8 mouse cellular contexts compared by ENCODE assay signal in the genomic region with DNA sequence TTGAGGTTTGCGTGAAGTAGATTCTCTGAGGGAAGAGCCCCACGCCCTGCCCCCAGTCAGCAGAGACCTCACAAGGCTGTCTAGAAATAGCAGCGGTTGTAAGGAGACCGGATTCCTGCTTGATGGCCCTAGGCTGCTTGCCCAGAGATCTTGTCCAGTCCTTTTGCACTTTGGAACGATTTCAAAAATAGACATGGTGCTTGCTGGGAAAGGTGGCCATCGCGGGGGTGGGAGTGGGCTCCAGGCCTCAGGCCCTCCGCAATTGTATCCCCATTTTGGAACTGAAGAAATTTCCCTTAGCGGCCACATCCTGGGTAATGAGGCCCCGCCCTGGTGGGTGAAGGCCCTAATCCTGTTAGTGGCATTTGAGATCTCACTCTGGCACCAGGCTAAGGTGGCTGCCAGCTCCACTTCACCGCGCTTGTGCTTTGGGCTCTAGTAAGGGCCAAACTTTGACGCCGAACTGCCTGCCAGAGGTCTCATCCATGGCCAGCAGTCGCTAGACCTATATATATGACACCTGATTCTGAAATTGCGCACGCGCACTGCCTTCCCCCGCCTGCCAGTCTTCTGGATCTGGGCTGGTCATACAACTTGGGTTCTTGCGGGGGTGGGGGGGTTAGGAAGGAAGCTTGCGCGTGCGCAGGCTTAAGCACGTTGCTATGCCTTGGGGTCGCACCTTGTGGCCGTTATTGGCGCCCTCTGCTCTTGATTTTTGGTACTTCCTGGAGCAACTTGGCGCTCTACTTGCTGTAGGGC. TPM values are rescaled to one million over a fixed set of nuclear protein-coding genes. Genes with fewer than 3 reads are reported as not detected.
DNase-seq lines count a peak whose midpoint lies in the region; ATAC-seq and TF ChIP-seq lines count a peak whose summit lies in the region.

No protein-coding gene starts in this region.

- H3K27me3 ChIP-seq in ES-Bruce4 (ENCODE audit: control insufficient read depth, insufficient read depth, low read length, poor library complexity, severe bottlenecking): no peaks in the 10 kb centered on the region
- peaks cover 16% of the 10 kb centered on the region for H3K27me3 ChIP-seq in forebrain, embryonic 10.5 days (ENCODE audit: poor library complexity, severe bottlenecking)
- H3K27me3 ChIP-seq in heart, embryonic 15.5 days: no peaks in the 10 kb centered on the region
- no peaks in the 10 kb centered on the region for H3K27me3 ChIP-seq in liver, embryonic 16.5 days (ENCODE audit: control insufficient read depth, insufficient read depth, low read depth, low read length)
- no peaks in the 10 kb centered on the region for H3K27me3 ChIP-seq in neural tube, embryonic 12.5 days (replicated peaks)

- H3K36me3 ChIP-seq in ES-Bruce4 (ENCODE audit: control insufficient read depth, insufficient read depth, low read length, poor library complexity, severe bottlenecking): peaks cover 33% of the 10 kb centered on the region
- peaks cover 50% of the 10 kb centered on the region for H3K36me3 ChIP-seq in forebrain, embryonic 10.5 days (replicated peaks)
- peaks cover 43% of the 10 kb centered on the region for H3K36me3 ChIP-seq in heart, embryonic 15.5 days
- H3K36me3 ChIP-seq in liver, embryonic 16.5 days (ENCODE audit: control insufficient read depth, insufficient read depth): peaks cover 24% of the 10 kb centered on the region
- H3K36me3 ChIP-seq in neural tube, embryonic 12.5 days: peaks cover 28% of the 10 kb centered on the region

- H3K9ac ChIP-seq in ES-Bruce4 (ENCODE audit: low read depth, poor library complexity, severe bottlenecking): peak overlapping the region; percentile 81
- H3K9ac ChIP-seq in heart, embryonic 15.5 days: peak overlapping the region; percentile 89
- H3K9ac ChIP-seq in liver, embryonic 16.5 days (ENCODE audit: low read depth, low read length): peak overlapping the region; percentile 80
- peak overlapping the region; percentile 85 for H3K9ac ChIP-seq in neural tube, embryonic 12.5 days

- WGBS in forebrain, embryonic 10.5 days: 1% methylated on average over 28 of the region's 28 CpGs
- under 1% methylated on average over 28 of the region's 28 CpGs for WGBS in heart, embryonic 15.5 days
- WGBS in liver, embryonic 16.5 days (ENCODE audit: insufficient replicate concordance): under 1% methylated on average over 28 of the region's 28 CpGs
- WGBS in neural tube, embryonic 12.5 days: 1% methylated on average over 28 of the region's 28 CpGs

- no peak for TF ChIP-seq EP300 in ES-Bruce4 (IDR thresholded peaks at IDR 0.05; ENCODE audit: insufficient read depth, low read depth, low read length)

- DNase-seq in forebrain, embryonic 10.5 days (ENCODE audit: extremely low spot score, low spot score): peak; percentile 78
- DNase-seq in kidney, postnatal 10 days: peak; percentile 73
- DNase-seq in telencephalon, adult 2 months (ENCODE audit: low read depth, low spot score): peak; percentile 42

- no peak for TF ChIP-seq POLR2A in ES-Bruce4 (IDR thresholded peaks at IDR 0.05; ENCODE audit: insufficient read depth, low read length)

- no peaks in the 10 kb centered on the region for H3K9me3 ChIP-seq in ES-Bruce4 (replicated peaks; ENCODE audit: control insufficient read depth, insufficient read depth, low read length, poor library complexity, severe bottlenecking)
- no peaks in the 10 kb centered on the region for H3K9me3 ChIP-seq in forebrain, embryonic 10.5 days
- no peaks in the 10 kb centered on the region for H3K9me3 ChIP-seq in heart, embryonic 15.5 days (replicated peaks)
- no peaks in the 10 kb centered on the region for H3K9me3 ChIP-seq in liver, embryonic 16.5 days (replicated peaks; ENCODE audit: control insufficient read depth, low read length)
- H3K9me3 ChIP-seq in neural tube, embryonic 12.5 days: no peaks in the 10 kb centered on the region

- H3K27ac ChIP-seq in ES-Bruce4 (ENCODE audit: insufficient read depth, low read length): peak overlapping the region; percentile 17; the same call in 1 of the 2 replicates
- peak overlapping the region; percentile 90 for H3K27ac ChIP-seq in brown adipose tissue, adult 24 weeks (replicated peaks; ENCODE audit: low read depth, low read length)
- H3K27ac ChIP-seq in forebrain, embryonic 10.5 days: peak overlapping the region; percentile 99
- H3K27ac ChIP-seq in heart, embryonic 15.5 days: peak overlapping the region; percentile 97
- peak overlapping the region; percentile 92 for H3K27ac ChIP-seq in liver, embryonic 16.5 days (ENCODE audit: low read length)
- H3K27ac ChIP-seq in neural tube, embryonic 12.5 days: no peak overlapping the region

- H3K4me2 ChIP-seq in heart, embryonic 15.5 days: peak overlapping the region; percentile 85
- peak overlapping the region; percentile 92 for H3K4me2 ChIP-seq in liver, embryonic 16.5 days (ENCODE audit: low read depth, low read length)
- H3K4me2 ChIP-seq in neural tube, embryonic 12.5 days (replicated peaks): peak overlapping the region; percentile 94

- peak; percentile 18 for TF ChIP-seq CTCF in ES-Bruce4 (IDR thresholded peaks at IDR 0.05; ENCODE audit: low read depth, low read length)

- peak overlapping the region; percentile 98 for H3K4me3 ChIP-seq in ES-Bruce4 (ENCODE audit: low read depth, low read length)
- peak overlapping the region; percentile 85 for H3K4me3 ChIP-seq in brown adipose tissue, adult 24 weeks (ENCODE audit: insufficient read depth, low read depth, low read length)
- peak overlapping the region; percentile 79 for H3K4me3 ChIP-seq in forebrain, embryonic 10.5 days
- H3K4me3 ChIP-seq in heart, embryonic 15.5 days: peak overlapping the region; percentile 71
- H3K4me3 ChIP-seq in liver, embryonic 16.5 days (ENCODE audit: low read depth, low read length): peak overlapping the region; percentile 79
- H3K4me3 ChIP-seq in neural tube, embryonic 12.5 days: peak overlapping the region; percentile 76

- ATAC-seq in heart, embryonic 15.5 days (replicated peaks; ENCODE audit: insufficient number of reproducible peaks, insufficient read depth, low FRiP score, low read depth): peak; percentile 47
- peak; percentile 24 for ATAC-seq in liver, embryonic 16.5 days (ENCODE audit: low read depth)
- peak; percentile 39 for ATAC-seq in neural tube, embryonic 12.5 days (ENCODE audit: low FRiP score, low read depth)

- peaks cover 2% of the 10 kb centered on the region for H3K4me1 ChIP-seq in ES-Bruce4 (ENCODE audit: control insufficient read depth, insufficient read depth, low read length)
- peaks cover 10% of the 10 kb centered on the region for H3K4me1 ChIP-seq in brown adipose tissue, adult 24 weeks (ENCODE audit: control insufficient read depth, insufficient read depth, insufficient read length, low read length)
- peaks cover 52% of the 10 kb centered on the region for H3K4me1 ChIP-seq in forebrain, embryonic 10.5 days
- H3K4me1 ChIP-seq in heart, embryonic 15.5 days (replicated peaks): peaks cover 27% of the 10 kb centered on the region
- H3K4me1 ChIP-seq in liver, embryonic 16.5 days (ENCODE audit: control insufficient read depth, low read depth, low read length): peaks cover 16% of the 10 kb centered on the region
- peaks cover 10% of the 10 kb centered on the region; the same call in 1 of the 2 replicates for H3K4me1 ChIP-seq in neural tube, embryonic 12.5 days

RNA-seq across cellular contexts. Expression of a gene that starts 5.4 kb away (rescaled TPM):
- 626 and 671 TPM in 2 replicates for polyA plus RNA-seq in ES-Bruce4 (2011; ENCODE audit: insufficient read depth, insufficient read length, low read depth, missing spikeins)
- polyA plus RNA-seq in brown adipose tissue, adult 24 weeks (2012; ENCODE audit: insufficient read depth, insufficient read length, missing spikeins): 1,796 and 2,267 TPM in 2 replicates
- polyA plus RNA-seq in forebrain, embryonic 10.5 days (2016; fragmentation: Nextera tagmentation; extraction: Ambion mirVana): 3,398 and 3,630 TPM in 2 replicates
- 2,657 and 2,686 TPM in 2 replicates for polyA plus RNA-seq in heart, embryonic 15.5 days (2015; fragmentation: Nextera tagmentation; extraction: Ambion mirVana)
- polyA plus RNA-seq in liver, embryonic 16.5 days (2015; fragmentation: Nextera tagmentation; extraction: Ambion mirVana): 2,014 and 2,183 TPM in 2 replicates
- 847 and 930 TPM in 2 replicates for polyA plus RNA-seq in neural tube, embryonic 12.5 days (2016; fragmentation: Nextera tagmentation; extraction: Ambion mirVana)

RNA-seq across cellular contexts. Expression of a gene that starts 14.3 kb away (rescaled TPM):
- polyA plus RNA-seq in ES-Bruce4 (2011; ENCODE audit: insufficient read depth, insufficient read length, low read depth, missing spikeins): 0.57 and 1.3 TPM in 2 replicates
- not detected in 2 replicates for polyA plus RNA-seq in brown adipose tissue, adult 24 weeks (2012; ENCODE audit: insufficient read depth, insufficient read length, missing spikeins)
- polyA plus RNA-seq in forebrain, embryonic 10.5 days (2016; fragmentation: Nextera tagmentation; extraction: Ambion mirVana): 0.17 TPM in 1 of 2 replicates, not detected in the other
- not detected in 2 replicates for polyA plus RNA-seq in heart, embryonic 15.5 days (2015; fragmentation: Nextera tagmentation; extraction: Ambion mirVana)
- polyA plus RNA-seq in liver, embryonic 16.5 days (2015; fragmentation: Nextera tagmentation; extraction: Ambion mirVana): 0.17 and 0.26 TPM in 2 replicates
- polyA plus RNA-seq in neural tube, embryonic 12.5 days (2016; fragmentation: Nextera tagmentation; extraction: Ambion mirVana): 0.26 TPM in 1 of 2 replicates, not detected in the other

RNA-seq across cellular contexts. Expression of a gene that starts 50.8 kb away (rescaled TPM):
- 68.4 and 81.9 TPM in 2 replicates for polyA plus RNA-seq in ES-Bruce4 (2011; ENCODE audit: insufficient read depth, insufficient read length, low read depth, missing spikeins)
- 17.6 and 24.3 TPM in 2 replicates for polyA plus RNA-seq in brown adipose tissue, adult 24 weeks (2012; ENCODE audit: insufficient read depth, insufficient read length, missing spikeins)
- 51.2 and 54.1 TPM in 2 replicates for polyA plus RNA-seq in forebrain, embryonic 10.5 days (2016; fragmentation: Nextera tagmentation; extraction: Ambion mirVana)
- 28.3 and 28.8 TPM in 2 replicates for polyA plus RNA-seq in heart, embryonic 15.5 days (2015; fragmentation: Nextera tagmentation; extraction: Ambion mirVana)
- 22.7 and 26.1 TPM in 2 replicates for polyA plus RNA-seq in liver, embryonic 16.5 days (2015; fragmentation: Nextera tagmentation; extraction: Ambion mirVana)
- 46.4 and 48.1 TPM in 2 replicates for polyA plus RNA-seq in neural tube, embryonic 12.5 days (2016; fragmentation: Nextera tagmentation; extraction: Ambion mirVana)

RNA-seq across cellular contexts. Expression of a gene that starts 50.8 kb away (rescaled TPM):
- 14.8 and 20.3 TPM in 2 replicates for polyA plus RNA-seq in ES-Bruce4 (2011; ENCODE audit: insufficient read depth, insufficient read length, low read depth, missing spikeins)
- 11.9 and 13.5 TPM in 2 replicates for polyA plus RNA-seq in brown adipose tissue, adult 24 weeks (2012; ENCODE audit: insufficient read depth, insufficient read length, missing spikeins)
- polyA plus RNA-seq in forebrain, embryonic 10.5 days (2016; fragmentation: Nextera tagmentation; extraction: Ambion mirVana): 16.2 and 18.7 TPM in 2 replicates
- polyA plus RNA-seq in heart, embryonic 15.5 days (2015; fragmentation: Nextera tagmentation; extraction: Ambion mirVana): 9.5 and 13.6 TPM in 2 replicates
- 7.2 and 7.4 TPM in 2 replicates for polyA plus RNA-seq in liver, embryonic 16.5 days (2015; fragmentation: Nextera tagmentation; extraction: Ambion mirVana)
- polyA plus RNA-seq in neural tube, embryonic 12.5 days (2016; fragmentation: Nextera tagmentation; extraction: Ambion mirVana): 22.7 and 23.5 TPM in 2 replicates
